Mouse (Mus musculus) G1E (cell line): ENCODE measurements at regions not wholly inside any gene's neighbourhood (a gene's known extent, or its start where the extent isn't known, plus 50 kb on each side); places are given as distances from the start of the nearest gene placed in this dataset.

Source experiments
- CTCF ChIP-seq: IDR thresholded peaks from 2 replicates; pipeline ENCODE4 v1.5.1; 2012; ENCODE audit warnings: low read depth, low read length, inconsistent platforms, mixed read lengths
- GATA1 ChIP-seq: IDR thresholded peaks from 2 replicates; pipeline ENCODE4 v1.6.1; 2012; ENCODE audit warnings: borderline replicate concordance, low read length, inconsistent platforms, mixed read lengths
- POLR2AphosphoS5 ChIP-seq: IDR thresholded peaks from 2 replicates; pipeline ENCODE4 v1.6.1; 2012; ENCODE audit warnings: low read depth, low read length, inconsistent platforms; ENCODE audit not compliant: insufficient replicate concordance
- TAL1 ChIP-seq: conservative IDR thresholded peaks from 2 replicates; pipeline ENCODE4 v1.6.1; 2012; ENCODE audit warnings: low read depth, low read length, inconsistent platforms, mixed read lengths

DNA sequence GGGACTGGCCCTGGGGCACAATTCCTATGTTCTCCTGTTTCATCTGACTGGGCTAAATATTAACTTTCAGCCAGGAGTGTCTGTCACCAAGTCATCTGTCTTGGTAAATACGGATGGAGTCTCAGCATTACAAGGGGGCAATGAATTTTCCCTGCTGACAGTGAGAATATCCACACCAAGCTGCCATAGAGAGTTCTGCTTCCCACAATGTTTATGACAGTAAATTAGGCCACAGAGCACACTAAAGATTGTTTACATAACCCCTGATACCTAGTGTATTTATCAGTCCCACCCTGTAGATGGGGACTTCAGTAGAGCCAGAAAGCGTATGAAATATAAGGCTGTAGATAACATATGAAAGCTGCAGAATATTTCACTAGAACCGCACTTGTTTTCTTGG is 150.6 kb upstream of the Osr1 start:
- TF ChIP-seq CTCF = no peak
- TF ChIP-seq POLR2AphosphoS5 = no peak
- no peak for TF ChIP-seq TAL1
- no peak for TF ChIP-seq GATA1
